Mouse (Mus musculus) cortical plate, adult 2 months (tissue): ENCODE data around the gene Amotl1.

Experiments used
- CTCF ChIP-seq: fragments of 200-500 bp; IDR thresholded peaks from 2 replicates; pipeline ENCODE4 v1.5.1; 2011; ENCODE audit warnings: mild to moderate bottlenecking, control low read depth, low read length; ENCODE audit not compliant: insufficient read depth; ENCODE audit errors: extremely low read depth
- POLR2A ChIP-seq: fragments of 200-500 bp; IDR thresholded peaks from 2 replicates; pipeline ENCODE4 v1.6.1; 2011; ENCODE audit warnings: mild to moderate bottlenecking, low read length, control low read depth; ENCODE audit not compliant: insufficient read depth; ENCODE audit errors: extremely low read depth

DNA sequence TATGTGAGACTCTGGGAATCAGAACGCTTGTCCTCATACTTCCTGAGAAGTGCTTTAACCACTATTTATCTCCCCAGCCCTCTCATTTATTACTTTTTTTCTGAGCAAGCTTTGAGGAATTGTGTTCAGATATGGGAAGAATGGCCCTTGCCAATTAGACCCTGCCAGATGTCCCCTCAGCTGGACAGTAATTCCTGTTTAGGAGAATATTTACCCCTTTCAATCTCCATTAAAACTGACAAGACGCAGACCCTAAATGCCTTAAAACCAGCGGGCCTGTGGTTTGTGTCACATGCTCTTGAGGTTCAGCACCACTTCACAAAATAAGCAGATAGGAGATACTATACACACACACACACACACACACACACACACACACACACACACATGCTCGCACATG lies 39.5 kb upstream of the Amotl1 start:
- no peak for TF ChIP-seq POLR2A
- no peak for TF ChIP-seq CTCF
